Mouse (Mus musculus): ENCODE data around the gene Them5.

DNA sequence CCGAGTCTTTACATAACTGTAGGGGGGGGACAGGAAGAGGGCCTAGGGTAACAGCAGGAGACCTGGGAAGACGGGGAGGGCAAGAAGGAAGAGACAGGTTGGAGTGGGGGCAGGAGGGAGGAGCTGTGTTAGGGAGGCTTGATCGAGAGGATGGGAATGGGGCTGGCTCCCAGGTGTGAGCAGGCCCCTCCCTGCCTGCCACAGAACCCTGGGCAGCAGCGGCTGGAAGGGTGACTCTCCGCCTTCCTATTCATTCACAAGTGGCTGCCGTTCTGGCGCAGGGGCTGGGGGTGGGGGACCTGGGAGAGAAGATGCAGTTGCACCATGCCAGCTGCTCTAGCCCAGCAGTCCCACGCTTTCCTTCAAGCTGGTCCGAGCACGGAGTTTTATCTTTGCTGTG lies 31.2 kb downstream of the Them5 start:
- TF ChIP-seq CTCF (IDR thresholded peaks at IDR 0.05; ENCODE audit: control insufficient read depth, insufficient read depth, insufficient read length) (no peak), MYOD1 (IDR thresholded peaks at IDR 0.05; ENCODE audit: control insufficient read depth, insufficient read length, low read depth) (no peak), MYOG (IDR thresholded peaks at IDR 0.05; ENCODE audit: control insufficient read depth, extremely low read depth, insufficient read length) (no peak), MAX (IDR thresholded peaks at IDR 0.05) (no peak), USF1 (IDR thresholded peaks at IDR 0.05; ENCODE audit: low read depth) (no peak)

Data from C2C12 (cell line).